Mouse (Mus musculus) hindbrain, embryonic 15.5 days (tissue): ENCODE data around the gene Casd1. TPM values are rescaled to one million over a fixed set of nuclear protein-coding genes. Genes with fewer than 3 reads are reported as not detected.

Experiments used
- ATAC-seq: fragments of 200-750 bp; cut with Nextera tagmentation; 2 replicates; pipeline ENCODE4 v1.8.0; 2017; ENCODE audit warnings: low read depth, moderate number of reproducible peaks, moderate TSS enrichment; ENCODE audit not compliant: low FRiP score
- H3K27ac ChIP-seq: fragments of 300-500 bp; sonication (generic); replicated peaks from 2 replicates; pipeline ENCODE4 v1.5.1; 2015; ENCODE audit warnings: mild to moderate bottlenecking, inconsistent platforms
- H3K27me3 ChIP-seq: fragments of 300-500 bp; sonication (generic); 2 replicates; pipeline ENCODE4 v1.6.1; 2015; ENCODE audit warnings: control low read depth, inconsistent platforms
- H3K36me3 ChIP-seq: fragments of 300-500 bp; sonication (generic); 2 replicates; pipeline ENCODE4 v1.6.1; 2015; ENCODE audit warnings: control low read depth, inconsistent platforms
- H3K4me1 ChIP-seq: fragments of 300-500 bp; sonication (generic); replicated peaks from 2 replicates; pipeline ENCODE4 v1.6.1; 2015; ENCODE audit warnings: control low read depth, inconsistent platforms
- H3K4me2 ChIP-seq: fragments of 300-500 bp; sonication (generic); 2 replicates; pipeline ENCODE4 v1.6.1; 2015; ENCODE audit warnings: moderate library complexity, mild to moderate bottlenecking, inconsistent platforms
- H3K4me3 ChIP-seq: fragments of 300-500 bp; sonication (generic); 2 replicates; pipeline ENCODE4 v1.5.1; 2015; ENCODE audit warnings: mild to moderate bottlenecking, inconsistent platforms
- H3K9ac ChIP-seq: fragments of 300-500 bp; sonication (generic); 2 replicates; pipeline ENCODE4 v1.6.1; 2015; ENCODE audit warnings: inconsistent platforms
- H3K9me3 ChIP-seq: fragments of 300-500 bp; sonication (generic); 2 replicates; pipeline ENCODE4 v1.6.1; 2016; ENCODE audit warnings: control low read depth, inconsistent platforms
- WGBS: fragments of 180-500 bp; shearing (Covaris S2); methylation state at CpG from one replicate; pipeline ENCODE4 v1.1.7; 2015; 5-methylcytosine and 5-hydroxymethylcytosine counted together
- polyA plus RNA-seq: library from polyadenylated mRNA; unstranded; fragments of >200 nt; fragmentation: Nextera tagmentation; extraction: Ambion mirVana; gene quantifications from 2 replicates; pipeline ENCODE4 v1.2.1, GENCODE M21; 2015

Gene Casd1
- polyA plus RNA-seq, 1 experiment from 2014 or later = 43.2 TPM

- H3K9me3 ChIP-seq = no peaks in the 10 kb centered on the region
- H3K4me2 ChIP-seq = no peak overlapping the region
- no peaks in the 10 kb centered on the region for H3K27me3 ChIP-seq
- no peak overlapping the region for H3K27ac ChIP-seq
- WGBS = 23% methylated on average over 1 of the region's 1 CpGs
- H3K4me1 ChIP-seq = no peaks in the 10 kb centered on the region
- no peak overlapping the region for H3K9ac ChIP-seq
- H3K36me3 ChIP-seq = no peaks in the 10 kb centered on the region
- H3K4me3 ChIP-seq = no peak overlapping the region
- ATAC-seq = no peak
Measured at GRCm38 (mm10) chr6:4677356-4677761, 76.7 kb downstream of the Casd1 start.

- no peak overlapping the region for H3K9ac ChIP-seq
- no peaks in the 10 kb centered on the region for H3K4me1 ChIP-seq
- no peak overlapping the region for H3K27ac ChIP-seq
- no peak overlapping the region for H3K4me3 ChIP-seq
- no peaks in the 10 kb centered on the region for H3K36me3 ChIP-seq
- no peaks in the 10 kb centered on the region for H3K9me3 ChIP-seq
- 89% methylated on average over 1 of the region's 1 CpGs for WGBS
- no peak for ATAC-seq
- H3K27me3 ChIP-seq = no peaks in the 10 kb centered on the region
- H3K4me2 ChIP-seq = no peak overlapping the region
Measured at GRCm38 (mm10) chr6:4679981-4680380, 79.3 kb downstream of the Casd1 start.

- H3K27ac ChIP-seq = no peak overlapping the region
- no peak for ATAC-seq
- 90% methylated on average over 4 of the region's 4 CpGs for WGBS
- H3K4me1 ChIP-seq = no peaks in the 10 kb centered on the region
- H3K36me3 ChIP-seq = no peaks in the 10 kb centered on the region
- H3K4me3 ChIP-seq = no peak overlapping the region
- H3K4me2 ChIP-seq = no peak overlapping the region
- H3K9ac ChIP-seq = no peak overlapping the region
- H3K27me3 ChIP-seq = no peaks in the 10 kb centered on the region
- H3K9me3 ChIP-seq = no peaks in the 10 kb centered on the region
Measured at GRCm38 (mm10) chr6:4680576-4680975, 79.9 kb downstream of the Casd1 start.

- Histone ChIP-seq H3K4me1 (no peaks in the 10 kb centered on the region), H3K27ac (no peak overlapping the region), H3K4me2 (no peak overlapping the region), H3K9me3 (no peaks in the 10 kb centered on the region), H3K27me3 (no peaks in the 10 kb centered on the region), H3K4me3 (no peak overlapping the region), H3K36me3 (0 out of 2 replicates have a peak, but pooled peaks cover 3% of the 10 kb centered on the region), H3K9ac (no peak overlapping the region)
- 66% methylated on average over 10 of the region's 10 CpGs for WGBS
- ATAC-seq = no peak
Measured at GRCm38 (mm10) chr6:4684706-4685340, 84.2 kb downstream of the Casd1 start.

GRCm38 (mm10) chr6:4690438-4690837, 89.8 kb downstream of the Casd1 start:
- WGBS = 48% methylated on average over 4 of the region's 4 CpGs
- Histone ChIP-seq H3K4me3 (no peak overlapping the region), H3K4me1 (no peaks in the 10 kb centered on the region), H3K4me2 (no peak overlapping the region), H3K9ac (no peak overlapping the region), H3K9me3 (no peaks in the 10 kb centered on the region), H3K36me3 (peaks cover 3% of the 10 kb centered on the region), H3K27ac (no peak overlapping the region), H3K27me3 (no peaks in the 10 kb centered on the region)
- no peak for ATAC-seq

Other genes with a start within 250 kb of the Casd1 start
- gene Col1a2, start 96.0 kb upstream of the Casd1 start, polyA plus RNA-seq = 118 and 148 TPM in 2 replicates
- gene Sgce, start 146.4 kb downstream of the Casd1 start, polyA plus RNA-seq = 57.6 and 60.8 TPM in 2 replicates
- gene Peg10, start 146.5 kb downstream of the Casd1 start, polyA plus RNA-seq = 6.6 and 7.0 TPM in 2 replicates